Mouse (Mus musculus): ENCODE results near the gene Lrrc4. TPM values are rescaled to one million over a fixed set of nuclear protein-coding genes. Genes with fewer than 3 reads are reported as not detected.

Gene Lrrc4
- total and polyA plus RNA-seq, 2 experiments from 2014 or later = 5.8 to 61.2 TPM

GRCm38 (mm10) chr6:28645231-28645630 lies 186.3 kb downstream of the Lrrc4 start:
- Histone ChIP-seq H3K4me1 (ENCODE audit: insufficient read depth, low read length) (no peaks in the 10 kb centered on the region), H3K4me3 (ENCODE audit: low read depth, low read length) (no peak overlapping the region), H3K9me3 (ENCODE audit: low read length) (no peaks in the 10 kb centered on the region), H3K27ac (ENCODE audit: low read depth, low read length) (no peak overlapping the region), H3K9ac (replicated peaks; ENCODE audit: low read length, poor library complexity, severe bottlenecking) (no peak overlapping the region), H3K27me3 (ENCODE audit: insufficient read depth, low read length) (no peaks in the 10 kb centered on the region), H3K36me3 (ENCODE audit: insufficient read depth, low read length) (no peaks in the 10 kb centered on the region), H3K4me2 (ENCODE audit: low read depth, low read length, poor library complexity, severe bottlenecking) (no peak overlapping the region)
- DNase-seq (ENCODE audit: low spot score) (no peak), ATAC-seq (ENCODE audit: low FRiP score) (no peak)
- TF ChIP-seq CTCF (IDR thresholded peaks at IDR 0.05) = no peak

- ATAC-seq (ENCODE audit: low FRiP score) (no peak), DNase-seq (ENCODE audit: low spot score) (peak; percentile 42)
These were observed 188.6 kb downstream of the Lrrc4 start for GRCm38 (mm10) chr6:28642909-28643308.

DNA sequence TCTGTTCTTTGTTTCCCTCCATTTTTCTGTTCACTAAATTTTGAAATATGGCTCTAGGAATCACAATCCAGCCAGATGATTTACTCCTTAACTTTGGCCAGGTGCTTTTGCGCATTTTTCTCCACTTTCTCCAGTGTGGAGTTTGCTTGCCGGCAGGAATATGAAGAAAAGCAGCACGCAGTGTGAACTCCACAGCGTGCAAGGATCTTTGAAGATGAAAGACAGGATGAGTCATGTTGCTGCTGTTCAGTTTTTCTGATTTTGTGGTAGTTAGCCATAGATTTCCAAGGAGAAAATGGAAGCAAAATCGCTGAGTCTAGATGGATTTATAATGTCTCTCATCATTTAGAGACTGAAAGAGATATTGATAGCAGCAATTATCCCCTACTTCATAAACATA lies 191.5 kb downstream of the Lrrc4 start:
- no peak for TF ChIP-seq CTCF (IDR thresholded peaks at IDR 0.05)
- no peak for DNase-seq (ENCODE audit: low spot score)
- no peak for ATAC-seq (ENCODE audit: low FRiP score)
- Histone ChIP-seq H3K36me3 (ENCODE audit: insufficient read depth, low read length) (no peaks in the 10 kb centered on the region), H3K9ac (replicated peaks; ENCODE audit: low read length, poor library complexity, severe bottlenecking) (no peak overlapping the region), H3K9me3 (ENCODE audit: low read length) (no peaks in the 10 kb centered on the region), H3K27ac (ENCODE audit: low read depth, low read length) (no peak overlapping the region), H3K4me2 (ENCODE audit: low read depth, low read length, poor library complexity, severe bottlenecking) (no peak overlapping the region), H3K4me3 (ENCODE audit: low read depth, low read length) (no peak overlapping the region), H3K4me1 (ENCODE audit: insufficient read depth, low read length) (no peaks in the 10 kb centered on the region), H3K27me3 (ENCODE audit: insufficient read depth, low read length) (no peaks in the 10 kb centered on the region)
- 80% methylated on average over 5 of the region's 5 CpGs for WGBS

More at GRCm38 (mm10) chr6:28642909-28643308, 188.6 kb downstream of the Lrrc4 start:
- TF ChIP-seq CTCF (IDR thresholded peaks at IDR 0.05) = no peak
- Histone ChIP-seq H3K4me2 (ENCODE audit: low read depth, low read length, poor library complexity, severe bottlenecking) (no peak overlapping the region), H3K27ac (ENCODE audit: low read depth, low read length) (no peak overlapping the region), H3K4me3 (ENCODE audit: low read depth, low read length) (no peak overlapping the region), H3K27me3 (ENCODE audit: insufficient read depth, low read length) (no peaks in the 10 kb centered on the region), H3K9ac (replicated peaks; ENCODE audit: low read length, poor library complexity, severe bottlenecking) (no peak overlapping the region), H3K36me3 (ENCODE audit: insufficient read depth, low read length) (no peaks in the 10 kb centered on the region), H3K9me3 (ENCODE audit: low read length) (no peaks in the 10 kb centered on the region), H3K4me1 (ENCODE audit: insufficient read depth, low read length) (no peaks in the 10 kb centered on the region)
- 37% methylated on average over 2 of the region's 2 CpGs for WGBS

GRCm38 (mm10) chr6:28635531-28636348 lies 195.8 kb downstream of the Lrrc4 start:
- WGBS = 78% methylated on average over 6 of the region's 6 CpGs
- no peak for TF ChIP-seq CTCF (IDR thresholded peaks at IDR 0.05)
- Histone ChIP-seq H3K36me3 (ENCODE audit: insufficient read depth, low read length) (no peaks in the 10 kb centered on the region), H3K27ac (ENCODE audit: low read depth, low read length) (no peak overlapping the region), H3K4me3 (ENCODE audit: low read depth, low read length) (no peak overlapping the region), H3K27me3 (ENCODE audit: insufficient read depth, low read length) (no peaks in the 10 kb centered on the region), H3K4me1 (ENCODE audit: insufficient read depth, low read length) (no peaks in the 10 kb centered on the region), H3K4me2 (ENCODE audit: low read depth, low read length, poor library complexity, severe bottlenecking) (no peak overlapping the region), H3K9me3 (ENCODE audit: low read length) (no peaks in the 10 kb centered on the region), H3K9ac (replicated peaks; ENCODE audit: low read length, poor library complexity, severe bottlenecking) (no peak overlapping the region)
- ATAC-seq (ENCODE audit: low FRiP score) (no peak), DNase-seq (ENCODE audit: low spot score) (no peak)

- TF ChIP-seq CTCF (IDR thresholded peaks at IDR 0.05) = no peak
- no peaks in the 10 kb centered on the region for H3K9me3 ChIP-seq (ENCODE audit: low read length)
- WGBS = 76% methylated on average over 1 of the region's 1 CpGs
These were observed 196.5 kb downstream of the Lrrc4 start for GRCm38 (mm10) chr6:28635092-28635491.

DNA sequence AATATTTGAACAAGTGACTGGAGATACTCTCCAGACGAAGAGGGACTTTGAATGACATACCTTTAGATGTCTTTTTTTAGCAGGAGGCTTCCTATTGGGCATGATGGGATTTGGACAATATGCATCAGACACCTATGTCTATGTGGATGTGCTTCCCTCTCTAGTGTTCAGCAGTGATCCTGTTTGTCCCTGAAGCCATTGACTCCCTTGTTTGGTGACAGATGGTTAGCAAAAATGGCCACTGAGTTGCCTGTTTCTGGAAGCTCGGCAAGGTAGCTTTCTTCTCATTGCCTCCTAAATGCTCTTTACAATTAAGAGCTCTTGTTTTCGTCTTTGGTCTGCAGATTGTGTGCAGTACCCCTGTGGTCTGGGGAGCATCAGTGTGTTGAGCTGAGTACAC lies 197.9 kb downstream of the Lrrc4 start:
- Histone ChIP-seq H3K4me2 (ENCODE audit: low read depth, low read length, poor library complexity, severe bottlenecking) (no peak overlapping the region), H3K9me3 (ENCODE audit: low read length) (no peaks in the 10 kb centered on the region), H3K4me1 (ENCODE audit: insufficient read depth, low read length) (no peaks in the 10 kb centered on the region), H3K4me3 (ENCODE audit: low read depth, low read length) (no peak overlapping the region), H3K27ac (ENCODE audit: low read depth, low read length) (no peak overlapping the region; the same call in 1 of the 2 replicates), H3K27me3 (ENCODE audit: insufficient read depth, low read length) (no peaks in the 10 kb centered on the region), H3K9ac (replicated peaks; ENCODE audit: low read length, poor library complexity, severe bottlenecking) (no peak overlapping the region), H3K36me3 (ENCODE audit: insufficient read depth, low read length) (no peaks in the 10 kb centered on the region)
- DNase-seq (ENCODE audit: low spot score) (no peak), ATAC-seq (ENCODE audit: low FRiP score) (no peak)
- no peak for TF ChIP-seq CTCF (IDR thresholded peaks at IDR 0.05)
- WGBS = 52% methylated on average over 3 of the region's 3 CpGs

More at GRCm38 (mm10) chr6:28635092-28635491, 196.5 kb downstream of the Lrrc4 start:
- no peaks in the 10 kb centered on the region for H3K36me3 ChIP-seq (ENCODE audit: insufficient read depth, low read length)
- no peak overlapping the region for H3K4me3 ChIP-seq (ENCODE audit: low read depth, low read length)
- no peak overlapping the region for H3K9ac ChIP-seq (replicated peaks; ENCODE audit: low read length, poor library complexity, severe bottlenecking)
- no peak for DNase-seq (ENCODE audit: low spot score)
- no peak overlapping the region for H3K4me2 ChIP-seq (ENCODE audit: low read depth, low read length, poor library complexity, severe bottlenecking)
- no peaks in the 10 kb centered on the region for H3K4me1 ChIP-seq (ENCODE audit: insufficient read depth, low read length)
- no peaks in the 10 kb centered on the region for H3K27me3 ChIP-seq (ENCODE audit: insufficient read depth, low read length)
- no peak overlapping the region for H3K27ac ChIP-seq (ENCODE audit: low read depth, low read length)
- no peak for ATAC-seq (ENCODE audit: low FRiP score)

All from midbrain, postnatal 0 days (tissue).